Mouse (Mus musculus): ENCODE data around the gene St3gal4. TPM values are rescaled to one million over a fixed set of nuclear protein-coding genes. Genes with fewer than 3 reads are reported as not detected.

Gene St3gal4
- total RNA-seq, 2 experiments from 2014 or later, result 39.2 to 40.2 TPM

- peak; percentile 0 for DNase-seq
Observed at GRCm38 (mm10) chr9:35048449-35048848, 70.6 kb downstream of the St3gal4 start.

GRCm38 (mm10) chr9:35045756-35046155, 73.3 kb downstream of the St3gal4 start:
- DNase-seq, result peak; percentile 78

- peak; percentile 66 for DNase-seq
Observed at GRCm38 (mm10) chr9:35045031-35045531, 74.0 kb downstream of the St3gal4 start.

- peak; percentile 45 for DNase-seq
Observed at GRCm38 (mm10) chr9:35044458-35044857, 74.6 kb downstream of the St3gal4 start.

GRCm38 (mm10) chr9:35043619-35044018, 75.4 kb downstream of the St3gal4 start:
- no peak for DNase-seq

- DNase-seq, result no peak
Observed at GRCm38 (mm10) chr9:35041493-35041892, 77.6 kb downstream of the St3gal4 start.

- no peak for DNase-seq
Observed at GRCm38 (mm10) chr9:35039846-35040245, 79.2 kb downstream of the St3gal4 start.

- DNase-seq, result peak; percentile 75
Observed at GRCm38 (mm10) chr9:35038922-35039586, 80.0 kb downstream of the St3gal4 start.

GRCm38 (mm10) chr9:35035074-35035473, 84.0 kb downstream of the St3gal4 start:
- no peak for DNase-seq

GRCm38 (mm10) chr9:35032457-35032856, 86.6 kb downstream of the St3gal4 start:
- DNase-seq, result peak; percentile 38

GRCm38 (mm10) chr9:35030823-35031222, 88.2 kb downstream of the St3gal4 start:
- DNase-seq, result peak; percentile 70

GRCm38 (mm10) chr9:35027382-35027997, 91.6 kb downstream of the St3gal4 start:
- no peak for DNase-seq

GRCm38 (mm10) chr9:35026897-35027311, 92.2 kb downstream of the St3gal4 start:
- DNase-seq, result no peak

- no peak for DNase-seq
Observed at GRCm38 (mm10) chr9:35026311-35026710, 92.8 kb downstream of the St3gal4 start.

GRCm38 (mm10) chr9:35024591-35025496, 94.2 kb downstream of the St3gal4 start:
- DNase-seq, result no peak

GRCm38 (mm10) chr9:35021744-35022143, 97.3 kb downstream of the St3gal4 start:
- no peak for DNase-seq

GRCm38 (mm10) chr9:35020015-35020653, 98.9 kb downstream of the St3gal4 start:
- no peak for DNase-seq

GRCm38 (mm10) chr9:35019372-35019771, 99.7 kb downstream of the St3gal4 start:
- DNase-seq, result peak; percentile 73

- no peak for DNase-seq
Observed at GRCm38 (mm10) chr9:35018056-35018455, 101.0 kb downstream of the St3gal4 start.

- peak; percentile 37 for DNase-seq
Observed at GRCm38 (mm10) chr9:35017563-35017962, 101.5 kb downstream of the St3gal4 start.

- DNase-seq, result peak; percentile 57
Observed at GRCm38 (mm10) chr9:35016762-35017161, 102.3 kb downstream of the St3gal4 start.

- no peak for DNase-seq
Observed at GRCm38 (mm10) chr9:35007697-35008341, 111.2 kb downstream of the St3gal4 start.
